ENCODE assay signal across 21 mouse cellular contexts in genomic region chr13:36779626-36780025, GRCm38 (mm10). TPM values are rescaled to one million over a fixed set of nuclear protein-coding genes. Genes with fewer than 3 reads are reported as not detected.
A peak's percentile ranks its signal among the peaks of the same experiment; 100 is the strongest.
DNase-seq lines count a peak whose midpoint lies in the region; ATAC-seq and TF ChIP-seq lines count a peak whose summit lies in the region.
"Had no signal": no experiment of that assay in that cellular context is flagged by ENCODE, and none has a peak within 500 bp of the region (broad histone marks: within the 10 kb centered on the region; RNA-seq: fewer than 3 reads in every experiment).

No protein-coding gene starts in this region.

- no peaks in the 10 kb centered on the region for H3K36me3 ChIP-seq in midbrain, postnatal 0 days (ENCODE audit: insufficient read depth, low read length)
- H3K36me3 ChIP-seq in midbrain, embryonic 13.5 days: no peaks in the 10 kb centered on the region
- no peaks in the 10 kb centered on the region for H3K36me3 ChIP-seq in liver, embryonic 12.5 days
- H3K36me3 ChIP-seq: embryonic facial prominence, embryonic 13.5 days; heart, embryonic 12.5 days; hindbrain, embryonic 10.5 days had no signal

- no peak overlapping the region for H3K9ac ChIP-seq in midbrain, postnatal 0 days (replicated peaks; ENCODE audit: low read length, poor library complexity, severe bottlenecking)
- H3K9ac ChIP-seq in midbrain, embryonic 13.5 days (replicated peaks): no peak overlapping the region
- H3K9ac ChIP-seq in liver, embryonic 12.5 days: no peak overlapping the region
- H3K9ac ChIP-seq: embryonic facial prominence, embryonic 13.5 days; forebrain, embryonic 13.5 days; forebrain, postnatal 0 days; heart, embryonic 12.5 days had no signal

- H3K9me3 ChIP-seq in midbrain, postnatal 0 days (ENCODE audit: low read length): no peaks in the 10 kb centered on the region
- no peaks in the 10 kb centered on the region for H3K9me3 ChIP-seq in midbrain, embryonic 13.5 days
- H3K9me3 ChIP-seq in liver, embryonic 12.5 days (replicated peaks): no peaks in the 10 kb centered on the region
- H3K9me3 ChIP-seq: embryonic facial prominence, embryonic 13.5 days; forebrain, embryonic 13.5 days; heart, embryonic 12.5 days; hindbrain, embryonic 10.5 days had no signal

- H3K4me1 ChIP-seq in midbrain, postnatal 0 days (ENCODE audit: insufficient read depth, low read length): no peaks in the 10 kb centered on the region
- H3K4me1 ChIP-seq in midbrain, embryonic 13.5 days (replicated peaks): no peaks in the 10 kb centered on the region
- H3K4me1 ChIP-seq in liver, embryonic 12.5 days: no peaks in the 10 kb centered on the region
- H3K4me1 ChIP-seq: embryonic facial prominence, embryonic 13.5 days; forebrain, embryonic 13.5 days; heart, embryonic 12.5 days; hindbrain, embryonic 10.5 days had no signal

- no peak for ATAC-seq in midbrain, postnatal 0 days (ENCODE audit: low FRiP score)
- no peak for ATAC-seq in midbrain, embryonic 13.5 days
- no peak for ATAC-seq in liver, embryonic 12.5 days
- ATAC-seq: forebrain, embryonic 13.5 days; forebrain, postnatal 0 days; hindbrain, embryonic 16.5 days had no signal

- no peak overlapping the region for H3K4me3 ChIP-seq in midbrain, postnatal 0 days (ENCODE audit: low read depth, low read length)
- no peak overlapping the region for H3K4me3 ChIP-seq in midbrain, embryonic 13.5 days (replicated peaks)
- no peak overlapping the region for H3K4me3 ChIP-seq in liver, embryonic 12.5 days
- H3K4me3 ChIP-seq: embryonic facial prominence, embryonic 13.5 days; forebrain, embryonic 13.5 days; heart, embryonic 12.5 days; hindbrain, embryonic 10.5 days had no signal

- no peak for TF ChIP-seq CTCF in midbrain, postnatal 0 days (IDR thresholded peaks at IDR 0.05)

- H3K27ac ChIP-seq in midbrain, postnatal 0 days (ENCODE audit: low read depth, low read length): no peak overlapping the region
- H3K27ac ChIP-seq in midbrain, embryonic 13.5 days: no peak overlapping the region
- no peak overlapping the region for H3K27ac ChIP-seq in liver, embryonic 12.5 days
- H3K27ac ChIP-seq: embryonic facial prominence, embryonic 13.5 days; forebrain, embryonic 13.5 days; hindbrain, embryonic 10.5 days had no signal

- H3K4me2 ChIP-seq in midbrain, postnatal 0 days (ENCODE audit: low read depth, low read length, poor library complexity, severe bottlenecking): no peak overlapping the region
- no peak overlapping the region for H3K4me2 ChIP-seq in midbrain, embryonic 13.5 days (replicated peaks)
- no peak overlapping the region for H3K4me2 ChIP-seq in liver, embryonic 12.5 days
- H3K4me2 ChIP-seq: embryonic facial prominence, embryonic 13.5 days; forebrain, embryonic 13.5 days; heart, embryonic 12.5 days had no signal

- 74% methylated on average over 5 of the region's 5 CpGs for WGBS in midbrain, postnatal 0 days
- 80% methylated on average over 5 of the region's 5 CpGs for WGBS in midbrain, embryonic 13.5 days
- 76% methylated on average over 5 of the region's 5 CpGs for WGBS in liver, embryonic 12.5 days (ENCODE audit: insufficient replicate concordance)

- no peaks in the 10 kb centered on the region for H3K27me3 ChIP-seq in midbrain, postnatal 0 days (ENCODE audit: insufficient read depth, low read length)
- H3K27me3 ChIP-seq in midbrain, embryonic 13.5 days: no peaks in the 10 kb centered on the region
- no peaks in the 10 kb centered on the region for H3K27me3 ChIP-seq in liver, embryonic 12.5 days (replicated peaks)
- H3K27me3 ChIP-seq: embryonic facial prominence, embryonic 13.5 days; forebrain, embryonic 13.5 days; heart, embryonic 12.5 days had no signal

- peak; percentile 4 for DNase-seq in embryo, embryonic 11 days
- DNase-seq in embryo, embryonic 9.5 days (ENCODE audit: extremely low spot score): no peak
- peak; percentile 10 for DNase-seq in midbrain, postnatal 0 days (ENCODE audit: low spot score)
- peak; percentile 6 for DNase-seq in brain, adult 2 months (ENCODE audit: low read depth, low spot score)
- DNase-seq in testis, postnatal 14 days (ENCODE audit: low spot score): no peak
- DNase-seq: adrenal gland, adult 8-10 months; adrenal gland, postnatal 36 days; cerebellum, adult 11 months; cerebellum, adult 8-10 months; cerebellum, postnatal 14 days; forebrain, postnatal 0 days; gastrocnemius, postnatal 14 days had no signal

RNA-seq across cellular contexts. Expression of gene Nrn1, which starts 44.7 kb away (rescaled TPM):
- total RNA-seq in midbrain, postnatal 0 days (2014; rRNA removed): 122 and 155 TPM in 2 replicates
- polyA plus RNA-seq in midbrain, postnatal 0 days (2015; fragmentation: Nextera tagmentation; extraction: Ambion mirVana): 54.0 and 67.8 TPM in 2 replicates
- polyA plus RNA-seq in midbrain, embryonic 13.5 days (2015; fragmentation: Nextera tagmentation; extraction: Ambion mirVana): 76.3 and 79.8 TPM in 2 replicates
- 2.1 and 2.5 TPM in 2 replicates for polyA plus RNA-seq in liver, embryonic 12.5 days (2016; fragmentation: Nextera tagmentation; extraction: Ambion mirVana)
- total RNA-seq: common myeloid progenitor, adult 5-6 weeks; granulocyte monocyte progenitor cell, adult 5-6 weeks had no signal

Comparison
In these comparisons a context has a peak if more than half of its experiments do, and no peak if none do; other contexts are left out.
1. DNase-seq: peak in embryo, embryonic 11 days (single experiment), midbrain, postnatal 0 days (single experiment) and brain, adult 2 months (single experiment); none in embryo, embryonic 9.5 days (single experiment) and testis, postnatal 14 days (single experiment).
2. RNA of gene Nrn1, which starts 44.7 kb away (polyA plus RNA-seq): 76.3 to 79.8 TPM in midbrain, embryonic 13.5 days and 54.0 to 67.8 TPM in midbrain, postnatal 0 days; 2.1 to 2.5 TPM in liver, embryonic 12.5 days; every median in the first group is over 10 times any median in the second.